Mouse (Mus musculus): ENCODE data around the gene Fbl.
"Not testable (repeated sequence)": the region's sequence is repeated elsewhere in the genome, so short reads cannot be mapped to it uniquely, and the experiment has no call there.

- TF ChIP-seq EP300, CTCF (IDR thresholded peaks at IDR 0.05; ENCODE audit: low read depth): not testable (repeated sequence)
These were observed 48.3 kb downstream of the Fbl start for GRCm38 (mm10) chr7:28217811-28218210.

All from liver, embryonic 14.5 days (tissue).